ENCODE assay signal across 8 mouse cellular contexts in the genomic region with DNA sequence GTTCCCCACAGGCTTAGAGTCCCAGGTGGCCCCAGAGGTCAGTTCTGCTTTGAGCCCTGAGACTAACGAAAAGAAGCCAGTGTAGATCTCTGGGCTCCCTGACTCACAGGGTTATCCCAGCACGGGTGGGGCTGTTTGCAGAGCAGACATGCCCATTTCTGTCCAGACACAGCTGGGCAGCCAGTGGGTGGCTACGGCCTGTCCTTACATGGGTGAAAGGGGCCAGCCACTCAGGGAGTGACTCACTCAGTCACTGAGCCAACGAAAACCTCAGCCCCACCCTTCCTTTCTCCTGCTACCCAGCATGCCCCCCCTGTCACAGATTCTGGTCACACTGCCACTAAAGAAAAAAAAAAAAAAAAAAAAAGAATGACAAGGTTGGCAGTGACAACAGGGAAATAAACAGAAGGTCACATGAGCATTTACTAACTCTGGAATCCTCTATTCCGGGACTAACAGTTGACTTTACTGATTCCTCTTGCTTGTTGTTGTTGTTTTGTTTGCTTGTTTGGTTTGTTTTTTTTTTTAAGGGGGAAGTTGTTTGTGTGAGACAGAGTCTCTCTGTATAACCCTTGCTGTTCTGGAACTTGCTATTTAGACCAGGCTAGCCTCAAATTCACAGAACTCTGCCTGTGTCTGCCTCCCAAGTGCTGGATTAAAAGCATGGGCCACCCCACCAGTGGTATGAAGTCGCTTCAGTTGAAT. TPM values are rescaled to one million over a fixed set of nuclear protein-coding genes. Genes with fewer than 3 reads are reported as not detected.
DNase-seq lines count a peak whose midpoint lies in the region; ATAC-seq and TF ChIP-seq lines count a peak whose summit lies in the region.

No protein-coding gene starts in this region.

- H3K27me3 ChIP-seq in embryonic facial prominence, embryonic 14.5 days (replicated peaks; ENCODE audit: control insufficient read depth, insufficient read depth, low read length), result no peaks in the 10 kb centered on the region

- no peak for ATAC-seq in embryonic facial prominence, embryonic 14.5 days (ENCODE audit: low read depth)

- DNase-seq in cerebellum, adult 9-11 months, result peak; percentile 49
- DNase-seq in cerebellum, postnatal 14 days, result no peak
- DNase-seq in ES-E14 (ENCODE audit: low read depth, low spot score) (no peak), liver (peak; percentile 62)
- peak; percentile 79 for DNase-seq in embryonic facial prominence, embryonic 14.5 days (ENCODE audit: low spot score)
- peak; percentile 92 for DNase-seq in heart, postnatal 25 days (ENCODE audit: low spot score)
- DNase-seq in naive thymus-derived CD4-positive, alpha-beta T cell, adult 2 months (ENCODE audit: low read depth), result peak; percentile 86
- DNase-seq in urinary bladder, adult 2 months (ENCODE audit: low spot score), result peak; percentile 87

- in situ Hi-C loops in ES-E14 (cut with MboI; ENCODE audit: low sequenced_read_pairs in 2 of 2, unreplicated experiment in 2 of 2), result no loop called here

- intact Hi-C loops in heart, postnatal 25 days (cut with DNase I), result loop anchor here (2.0 kb wide), 2 partner anchors 33 to 61 kb away; no protein-coding TSS in a partner anchor

- peak overlapping the region; percentile 22; the same call in 1 of the 2 replicates for H3K27ac ChIP-seq in ES-E14 (ENCODE audit: insufficient read depth, low read depth, low read length, poor library complexity, severe bottlenecking)
- H3K27ac ChIP-seq in embryonic facial prominence, embryonic 14.5 days (replicated peaks; ENCODE audit: low read depth, low read length), result peak overlapping the region; percentile 39; the same call in 1 of the 2 replicates

- peaks cover 16 to 44% of the 10 kb centered on the region in 2 experiments for H3K4me1 ChIP-seq in ES-E14 (ENCODE audit: control insufficient read depth in 2 of 2, insufficient read depth in 2 of 2, low read length in 2 of 2, poor library complexity in 1 of 2)
- H3K4me1 ChIP-seq in embryonic facial prominence, embryonic 14.5 days (ENCODE audit: control insufficient read depth, insufficient read depth, low read length), result peaks cover 35% of the 10 kb centered on the region

- 63% methylated on average over 6 of the region's 6 CpGs for WGBS in embryonic facial prominence, embryonic 14.5 days

- H3K9me3 ChIP-seq in ES-E14 (ENCODE audit: control insufficient read depth, insufficient read depth, low read depth, low read length), result no peaks in the 10 kb centered on the region
- no peaks in the 10 kb centered on the region for H3K9me3 ChIP-seq in embryonic facial prominence, embryonic 14.5 days (ENCODE audit: control insufficient read depth, low read length)

- H3K36me3 ChIP-seq in ES-E14 (ENCODE audit: control insufficient read depth, insufficient read depth, low read length, poor library complexity, severe bottlenecking), result no peaks in the 10 kb centered on the region
- H3K36me3 ChIP-seq in embryonic facial prominence, embryonic 14.5 days (ENCODE audit: control insufficient read depth, insufficient read depth, low read length), result no peaks in the 10 kb centered on the region

- H3K9ac ChIP-seq in ES-E14 (ENCODE audit: insufficient read depth, low read depth, low read length, poor library complexity, severe bottlenecking), result no peak overlapping the region
- 0 out of 2 replicates have a peak overlapping the region, but pooled peaks have one; percentile 8 for H3K9ac ChIP-seq in embryonic facial prominence, embryonic 14.5 days (ENCODE audit: low read depth, low read length)

- no peak overlapping the region for H3K4me3 ChIP-seq in ES-E14 (ENCODE audit: insufficient read depth in 1 of 2, low read depth in 1 of 2, low read length in 2 of 2, poor library complexity in 1 of 2, severe bottlenecking in 1 of 2)
- H3K4me3 ChIP-seq in embryonic facial prominence, embryonic 14.5 days (ENCODE audit: low read depth, low read length), result no peak overlapping the region

- no peak overlapping the region for H3K4me2 ChIP-seq in embryonic facial prominence, embryonic 14.5 days (ENCODE audit: low read depth, low read length)

TF ChIP-seq in ES-E14, 5 proteins besides CTCF, POLR2A, EP300 and RAD21:
- TF ChIP-seq ZNF384 (IDR thresholded peaks at IDR 0.05; ENCODE audit: low read depth, low read length), result peak; percentile 64; the same call in 1 of the 2 replicates
- no peak for TF ChIP-seq MAFK (IDR thresholded peaks at IDR 0.05; ENCODE audit: insufficient read depth, low read depth, low read length)

RNA-seq across cellular contexts. Expression of a gene that starts 50.7 kb away (rescaled TPM):
- 39.5 and 43.2 TPM in 2 replicates for total RNA-seq in ES-E14 (2012; rRNA removed)
- 33.5 and 33.8 TPM in 2 replicates for polyA plus RNA-seq in embryonic facial prominence, embryonic 14.5 days (2014; fragmentation: Nextera tagmentation; extraction: Ambion mirVana)
- 10 to 100 TPM; 33.3 to 36.9 TPM for total RNA-seq in heart, postnatal 25 days (2021)
- polyA plus RNA-seq in urinary bladder, adult 2 months (2012; rRNA removed), result 29.6 and 38.2 TPM in 2 replicates

Comparison
In these comparisons a context has a peak if more than half of its experiments do, and no peak if none do; other contexts are left out.
1. DNase-seq: peak in cerebellum, adult 9-11 months (single experiment), embryonic facial prominence, embryonic 14.5 days (single experiment), heart, postnatal 25 days (single experiment), liver (single experiment), naive thymus-derived CD4-positive, alpha-beta T cell, adult 2 months (single experiment) and urinary bladder, adult 2 months (single experiment); none in cerebellum, postnatal 14 days (0 of 2) and ES-E14 (single experiment).